Mouse (Mus musculus): Measurements from ENCODE around the gene Tbc1d23. TPM values are rescaled to one million over a fixed set of nuclear protein-coding genes. Genes with fewer than 3 reads are reported as not detected.

Tbc1d23 gene
- polyA plus RNA-seq, 1 experiment from 2014 or later = 30.0 TPM

Other genes with a start within 250 kb of the Tbc1d23 start
- gene Tmem45a2, start 160.1 kb downstream of the Tbc1d23 start, polyA plus RNA-seq (2016; fragmentation: Nextera tagmentation; extraction: Ambion mirVana) = not detected in 2 replicates
- gene Tomm70a, start 109.8 kb downstream of the Tbc1d23 start, polyA plus RNA-seq (2016; fragmentation: Nextera tagmentation; extraction: Ambion mirVana) = 62.8 and 67.6 TPM in 2 replicates
- gene Nit2, start 64.2 kb downstream of the Tbc1d23 start, polyA plus RNA-seq (2016; fragmentation: Nextera tagmentation; extraction: Ambion mirVana) = 37.4 and 41.7 TPM in 2 replicates
- 0.14 and 0.31 TPM in 2 replicates for gene Tmem30c, start 61.4 kb upstream of the Tbc1d23 start, polyA plus RNA-seq (2016; fragmentation: Nextera tagmentation; extraction: Ambion mirVana)
- gene Filip1l, start 121.6 kb upstream of the Tbc1d23 start, polyA plus RNA-seq (2016; fragmentation: Nextera tagmentation; extraction: Ambion mirVana) = 6.4 and 7.0 TPM in 2 replicates